Mouse (Mus musculus) lung, adult 18-20 months (tissue): Measurements from ENCODE around the gene Gm12216.

Experiments
- DNase-seq, 2 experiments: peaks; one replicate each; pipeline ENCODE4 v3.0.0; 2022; ENCODE audit warnings: mixed read lengths in 2 of 2

Gm12216 gene

DNA sequence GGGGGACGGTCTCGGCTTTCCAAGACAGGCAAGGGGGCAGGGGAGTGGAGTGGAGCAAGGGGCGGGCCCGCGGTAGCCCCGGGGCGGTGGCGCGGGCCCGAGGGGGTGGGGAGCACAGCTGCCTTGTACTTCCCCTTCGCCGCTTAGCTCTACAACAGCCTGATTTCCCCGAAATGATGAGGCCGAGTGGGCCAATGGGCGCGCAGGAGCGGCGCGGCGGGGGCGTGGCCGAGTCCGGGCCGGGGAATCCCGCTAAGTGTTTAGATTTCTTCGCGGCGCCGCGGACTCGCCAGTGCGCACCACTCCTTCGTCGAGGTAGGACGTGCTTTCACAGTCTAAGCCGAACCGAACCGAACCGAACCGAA lies 89.3 kb downstream of the Gm12216 start, which contains the start of gene Irf1:
Irf1 (plus strand) TSS at position 255 of the 365 bp plus-strand sequence.
- DNase-seq, result peak; percentile 98

DNA sequence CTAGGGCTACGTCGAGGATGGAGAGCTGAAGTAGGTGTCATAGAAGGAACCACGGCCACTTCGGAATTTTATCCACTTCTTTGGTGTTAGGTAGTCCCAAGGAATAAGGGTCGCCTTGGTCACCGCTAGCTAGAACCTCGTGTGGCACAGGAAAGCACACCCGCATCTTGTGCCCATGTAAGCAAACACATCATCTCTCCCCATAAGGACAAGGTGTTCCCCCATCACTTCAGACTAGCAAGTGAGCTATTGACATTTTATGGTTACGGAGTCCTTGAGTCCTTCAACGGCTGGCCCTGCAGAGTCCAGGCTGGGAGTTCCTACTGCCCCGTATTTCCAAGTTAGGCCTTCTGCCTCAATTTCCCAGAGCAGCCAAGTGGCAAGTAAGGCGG lies 89.9 kb downstream of the Gm12216 start:
- no peak for DNase-seq

DNA sequence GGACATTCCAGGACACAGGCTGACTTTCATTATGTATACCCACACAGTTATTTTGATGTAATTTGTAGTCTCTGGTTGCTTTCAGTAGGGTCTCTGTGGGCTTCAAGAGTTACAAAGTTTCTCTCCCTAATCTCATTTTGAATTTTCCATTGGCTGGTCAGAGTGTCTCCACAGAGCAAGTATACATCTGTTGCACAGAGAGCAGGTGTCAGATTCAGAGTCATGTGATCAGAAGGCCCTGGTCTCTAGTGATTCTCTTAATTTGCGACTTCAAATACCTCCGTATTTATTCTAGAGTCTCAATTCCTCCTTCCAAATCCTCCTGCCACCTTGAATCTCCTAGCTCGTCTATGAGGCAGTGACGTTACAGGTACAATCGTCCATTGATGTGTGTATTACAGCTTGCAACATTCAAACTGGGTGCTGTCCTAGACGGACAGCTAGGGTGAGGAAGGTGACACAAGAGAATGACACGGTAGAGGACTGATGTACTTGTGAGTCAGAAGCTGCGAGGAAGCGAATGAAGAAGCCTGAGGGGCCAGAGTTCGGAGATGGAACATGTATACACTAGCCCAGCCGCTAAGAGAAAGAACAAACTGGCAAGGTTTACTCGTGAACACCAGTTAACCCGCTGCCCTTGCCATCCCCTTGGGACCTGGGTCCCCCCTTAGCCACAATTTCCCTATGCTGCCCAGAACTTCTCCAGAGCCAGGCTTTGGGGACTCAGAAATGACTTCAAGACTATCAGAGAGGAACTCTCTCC lies 90.5 kb downstream of the Gm12216 start:
- no peak for DNase-seq

GRCm38 (mm10) chr11:53764581-53764980 lies 94.5 kb downstream of the Gm12216 start:
- DNase-seq, result no peak

DNA sequence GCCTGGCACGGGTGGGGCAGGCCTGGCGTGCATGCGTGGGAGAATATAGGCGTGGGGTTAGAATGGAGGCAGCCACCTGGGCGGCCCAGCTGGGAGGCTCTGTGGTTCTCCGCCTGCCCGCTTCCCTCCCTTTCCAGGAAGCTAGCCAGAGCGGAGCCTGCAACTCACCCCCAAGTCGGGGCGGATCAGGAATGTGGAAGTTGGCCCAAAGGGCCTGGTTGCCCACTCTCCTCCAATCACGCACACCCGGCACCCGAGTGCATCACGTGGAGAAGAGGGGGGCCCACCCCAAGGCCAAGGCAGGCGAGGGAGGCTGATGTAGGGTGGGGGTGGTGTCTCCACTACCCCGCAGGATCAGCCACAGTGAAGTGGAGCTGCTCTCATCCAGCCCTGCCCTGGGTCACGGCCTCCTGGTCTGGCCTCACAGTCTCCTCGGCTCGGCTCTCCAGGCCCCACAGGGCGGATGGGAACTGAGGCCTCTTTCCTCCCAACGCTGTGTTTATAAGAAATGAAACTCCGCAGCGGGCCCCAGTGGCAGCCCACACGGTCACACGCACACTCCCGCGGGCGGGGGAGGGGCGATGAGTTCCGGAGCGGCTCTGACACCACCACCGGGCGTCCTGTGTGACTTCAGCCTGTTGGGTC lies 95.4 kb downstream of the Gm12216 start:
- peak; percentile 94 to 95 for DNase-seq

GRCm38 (mm10) chr11:53762827-53763495 lies 96.1 kb downstream of the Gm12216 start:
- peak; percentile 95 to 98 for DNase-seq

- no peak for DNase-seq
These were observed 96.6 kb downstream of the Gm12216 start for GRCm38 (mm10) chr11:53762426-53762825.

DNA sequence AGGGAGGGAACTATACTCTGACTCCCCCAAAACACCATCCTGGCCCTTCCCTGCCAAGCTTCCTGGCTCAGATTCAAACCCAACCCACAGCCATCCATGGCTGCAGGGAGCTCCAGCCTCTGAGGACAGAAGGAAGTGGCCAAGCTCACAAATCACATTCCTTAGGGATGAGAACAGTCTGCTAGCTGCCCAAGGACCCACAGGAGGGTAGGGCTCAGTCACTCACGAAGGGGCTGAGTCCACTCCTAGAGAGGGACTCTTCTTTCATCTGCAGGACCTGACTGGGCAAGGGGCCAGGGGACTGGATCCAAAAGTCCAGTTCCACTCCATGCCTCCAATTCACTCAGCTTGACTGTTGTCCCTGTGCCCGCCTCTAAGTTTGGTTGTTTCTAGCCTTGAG lies 97.2 kb downstream of the Gm12216 start:
- DNase-seq, result peak; percentile 89 to 92

- DNase-seq, result no peak
These were observed 97.8 kb downstream of the Gm12216 start for GRCm38 (mm10) chr11:53761284-53761683.

DNA sequence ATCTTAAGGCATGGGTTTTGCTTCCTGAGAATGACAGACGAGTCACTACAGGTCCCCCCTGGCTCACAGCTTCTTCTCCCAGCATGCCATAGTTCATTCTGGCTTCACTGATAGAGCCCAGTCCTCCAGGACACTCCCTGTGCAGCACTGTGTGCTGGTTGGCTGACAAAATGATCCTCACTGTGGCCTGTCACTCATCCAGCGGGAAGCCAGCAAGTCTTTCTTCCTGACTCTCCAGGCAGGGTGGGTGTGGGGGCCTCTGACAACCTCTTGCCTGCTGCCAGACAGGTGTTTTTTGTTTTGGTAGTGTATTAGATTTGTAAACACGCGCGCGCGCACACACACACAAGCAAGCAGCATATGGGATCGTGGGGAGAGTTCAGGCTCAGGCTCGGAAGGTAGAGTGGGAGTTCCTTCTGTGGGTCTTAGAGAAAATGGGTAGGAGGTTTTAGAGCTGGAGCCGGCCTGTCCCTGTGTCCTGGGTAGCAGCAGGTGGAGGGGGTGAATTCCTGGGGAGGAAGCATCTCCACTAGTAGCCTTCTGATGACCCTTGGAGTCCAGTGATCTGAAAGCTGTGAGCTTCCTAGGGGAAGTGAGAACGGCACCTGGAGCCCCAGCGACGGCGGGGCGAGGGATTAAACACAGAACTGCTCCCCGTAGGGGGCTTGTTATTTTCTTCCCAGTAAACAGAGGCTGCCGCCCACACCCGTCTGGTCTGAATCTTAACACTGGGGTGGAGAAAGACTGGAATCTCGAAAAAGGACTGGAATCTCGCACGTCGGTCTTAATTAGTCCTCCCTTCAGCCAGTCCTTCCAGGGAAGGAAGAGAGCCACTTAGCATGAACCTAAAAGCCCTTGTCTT lies 99.3 kb downstream of the Gm12216 start:
- DNase-seq, result no peak

- no peak for DNase-seq
These were observed 100.2 kb downstream of the Gm12216 start for GRCm38 (mm10) chr11:53758791-53759351.

GRCm38 (mm10) chr11:53758033-53758432 lies 101.0 kb downstream of the Gm12216 start:
- peak; percentile 6 to 45 for DNase-seq

DNA sequence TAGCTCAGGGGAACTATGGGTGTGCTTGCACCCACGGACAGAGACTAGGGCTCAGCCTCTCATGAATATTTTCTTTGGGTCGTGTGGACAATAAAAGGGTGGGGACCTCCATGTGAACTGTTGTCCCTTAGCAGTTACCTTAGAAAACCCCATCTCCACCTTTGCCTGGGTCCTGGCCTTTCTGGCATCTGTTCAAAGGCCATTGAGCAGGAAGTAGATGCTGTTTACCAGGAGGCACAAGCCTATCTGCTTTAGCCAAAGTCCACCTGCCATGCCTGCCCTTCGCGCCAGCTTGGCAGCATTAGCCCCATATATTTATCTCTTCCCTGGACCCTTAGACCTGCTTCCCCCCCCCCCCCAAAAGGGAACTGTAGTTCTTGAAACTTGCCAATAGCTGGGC lies 101.4 kb downstream of the Gm12216 start:
- DNase-seq, result no peak

DNA sequence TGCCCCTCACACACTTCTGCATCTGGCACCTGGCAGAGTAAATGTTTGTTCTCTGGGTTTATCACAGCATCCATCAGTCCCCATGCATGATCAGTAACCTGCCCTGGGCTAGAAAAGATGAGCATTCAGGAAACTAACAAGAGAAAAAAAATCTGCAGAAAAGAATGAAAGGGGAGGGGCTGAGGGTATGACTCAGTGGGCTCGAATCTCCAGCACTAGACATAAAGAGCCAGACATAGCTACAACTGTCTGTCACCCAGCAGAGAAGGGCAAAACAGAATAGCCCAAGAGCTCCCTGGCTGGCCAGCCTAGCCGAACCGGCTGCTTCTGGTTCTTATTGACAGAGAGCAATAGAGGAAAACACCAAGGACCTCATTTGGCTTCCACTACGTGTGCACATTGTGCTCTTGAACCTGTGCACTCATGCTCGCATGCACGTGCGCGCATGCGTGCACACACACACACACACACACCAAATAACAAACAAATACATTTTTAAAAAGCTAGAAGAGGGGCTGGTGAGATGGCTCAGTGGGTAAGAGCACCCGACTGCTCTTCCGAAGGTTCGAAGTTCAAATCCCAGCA lies 104.0 kb downstream of the Gm12216 start:
- no peak for DNase-seq

DNA sequence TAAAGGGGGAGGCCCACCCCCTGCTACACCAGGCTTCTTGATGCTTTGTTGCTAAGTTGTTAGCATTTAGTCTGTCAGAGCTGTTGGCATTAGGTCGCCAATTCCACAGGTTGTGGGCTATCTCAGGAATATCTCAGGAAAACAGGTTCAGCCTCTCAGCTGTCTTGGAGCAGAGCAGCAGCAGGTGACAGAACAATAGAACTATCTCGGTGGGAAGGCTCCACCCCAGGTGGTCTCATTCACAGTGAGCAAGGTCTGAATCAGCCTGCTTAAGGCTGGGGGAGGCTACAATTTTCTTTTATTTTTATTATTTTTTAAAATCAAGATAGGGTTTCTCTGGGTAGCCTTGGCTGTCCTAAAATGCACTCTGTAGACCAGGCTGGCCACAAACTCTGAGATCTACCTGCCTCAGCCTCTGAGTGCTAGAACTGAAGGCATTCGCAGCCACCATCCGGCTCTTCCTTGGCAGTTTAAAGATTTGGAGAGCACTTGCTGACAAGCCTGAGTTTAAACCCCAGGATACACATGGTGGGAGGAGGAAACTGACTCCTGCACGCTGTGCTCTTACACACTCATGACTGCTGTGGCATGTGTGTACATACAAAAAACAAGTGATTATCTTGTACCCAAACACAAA lies 109.2 kb downstream of the Gm12216 start:
- DNase-seq, result no peak

DNA sequence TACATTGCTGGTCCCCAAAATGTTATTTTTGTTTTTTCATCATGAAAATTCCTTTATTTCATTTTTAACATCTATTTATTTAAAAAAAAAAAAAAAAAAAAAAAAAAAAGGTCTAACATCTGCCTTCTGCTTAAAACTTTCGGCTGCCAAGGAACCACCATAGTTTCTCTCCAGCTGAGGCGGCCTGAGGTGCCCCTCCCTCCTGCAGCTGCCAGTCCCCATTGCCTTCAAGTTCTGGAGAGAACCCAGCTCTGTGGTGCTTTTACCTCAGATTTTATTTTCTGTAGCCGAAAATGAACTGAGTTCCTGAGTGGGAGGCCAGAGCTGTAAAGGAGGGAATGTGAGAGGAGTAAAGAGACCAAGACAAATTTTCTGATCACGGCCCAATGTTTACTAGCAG lies 109.8 kb downstream of the Gm12216 start:
- DNase-seq, result no peak

DNA sequence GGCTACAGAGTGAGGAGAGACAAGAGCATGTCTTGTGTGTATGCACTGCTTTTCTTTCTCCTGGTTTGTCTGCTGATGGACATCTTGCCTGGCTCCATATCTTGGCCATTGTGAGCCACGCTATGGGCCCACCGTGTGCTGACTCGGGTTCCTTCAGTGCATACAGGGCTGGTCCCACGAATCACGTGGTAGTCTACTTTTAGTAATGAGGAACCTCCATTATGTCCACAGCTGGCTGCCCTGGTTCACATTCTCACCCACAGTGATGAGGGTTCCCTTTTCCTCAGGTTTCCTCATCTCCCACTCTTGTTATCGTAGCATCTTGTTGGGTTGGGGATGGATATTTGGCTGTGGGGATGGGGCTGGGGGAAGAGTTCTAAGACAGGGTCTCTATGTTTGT lies 110.4 kb downstream of the Gm12216 start:
- no peak for DNase-seq

DNA sequence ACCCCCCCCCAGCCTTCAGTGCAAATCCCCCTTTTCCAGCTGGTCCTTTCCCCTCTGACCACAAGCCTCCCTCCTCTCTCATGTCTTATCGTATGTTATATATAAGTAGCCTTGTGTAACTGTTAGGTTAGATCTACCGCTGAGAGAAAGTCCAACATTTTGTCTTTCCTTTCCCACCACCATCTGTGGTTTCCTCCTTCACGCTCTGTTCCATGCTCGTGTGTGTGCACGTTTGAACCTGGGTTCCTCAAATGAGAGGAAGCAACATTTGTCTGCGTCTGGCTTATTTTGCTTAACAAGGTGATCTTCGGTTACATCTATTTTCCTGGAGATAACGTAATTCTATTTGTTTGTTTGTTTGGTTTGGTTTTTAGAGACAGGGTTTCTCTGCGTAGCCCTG lies 111.1 kb downstream of the Gm12216 start:
- DNase-seq, result no peak

GRCm38 (mm10) chr11:53745260-53745659 lies 113.8 kb downstream of the Gm12216 start:
- no peak for DNase-seq

DNA sequence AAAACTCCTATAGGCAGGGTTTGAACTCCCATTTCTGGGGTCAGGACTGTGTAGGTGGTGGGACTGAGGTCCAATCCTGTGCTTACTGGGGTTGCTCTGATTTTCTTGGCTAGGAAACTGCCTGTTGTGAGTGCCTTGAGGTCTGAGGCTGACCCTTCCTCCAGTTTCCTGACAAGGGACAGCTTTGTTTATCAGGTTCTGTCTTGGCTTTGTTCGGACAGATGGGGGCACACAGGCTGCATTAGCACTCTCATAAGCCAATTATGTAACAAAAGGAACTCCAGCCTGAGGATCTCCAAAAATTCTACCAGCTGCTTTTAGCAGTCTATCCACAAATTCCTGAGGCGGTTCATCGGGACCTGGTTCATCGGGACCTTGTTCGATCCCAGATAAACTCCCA lies 116.7 kb downstream of the Gm12216 start:
- DNase-seq, result no peak

- DNase-seq, result peak; percentile 69 to 71
These were observed 121.5 kb downstream of the Gm12216 start for GRCm38 (mm10) chr11:53737573-53737946.
